Mouse (Mus musculus): ENCODE measurements around the gene Larp7.

GRCm38 (mm10) chr3:127529210-127529609 is 23.9 kb downstream of the Larp7 start:
- TF ChIP-seq CTCF (conservative IDR thresholded peaks at IDR 0.05; ENCODE audit: low read length) (no peak), POU5F1 (IDR thresholded peaks at IDR 0.05; ENCODE audit: borderline replicate concordance, low read length) (no peak)

Data from E14TG2a.4 (cell line).